Mouse (Mus musculus): ENCODE results near the gene Abi2. TPM values are rescaled to one million over a fixed set of nuclear protein-coding genes. Genes with fewer than 3 reads are reported as not detected.
A peak's percentile ranks its signal among the peaks of the same experiment; 100 is the strongest.

The Abi2 gene
- total and polyA plus RNA-seq, 3 experiments: 15.0 to 75.2 (median 16.0) TPM

DNA sequence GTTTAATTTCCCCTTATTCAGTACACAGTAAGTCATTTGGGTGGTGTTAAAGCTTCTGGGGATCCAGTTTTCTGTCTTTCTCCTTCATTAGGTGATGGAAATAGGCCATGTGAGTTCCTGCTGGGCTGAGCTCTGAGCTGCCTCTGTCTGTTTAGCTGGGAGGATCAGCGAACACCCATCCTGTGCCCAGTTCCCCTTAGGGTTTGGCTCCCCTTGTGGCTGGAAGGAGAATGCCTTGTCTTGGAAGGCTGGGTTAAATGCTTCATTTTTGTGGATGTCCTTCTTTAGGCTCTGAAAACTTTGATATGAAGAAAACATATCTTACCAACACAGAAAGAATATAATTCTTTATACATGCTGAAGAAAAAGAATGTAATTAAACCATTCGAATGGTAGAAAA, 19.5 kb downstream of the Abi2 start:
- Histone ChIP-seq H3K9me3 (replicated peaks; ENCODE audit: insufficient read depth, low read length) (no peaks in the 10 kb centered on the region; the same call in 1 of the 2 replicates), H3K79me2 (ENCODE audit: control insufficient read depth, insufficient read depth, low read length, poor library complexity) (peaks cover 5% of the 10 kb centered on the region), H3K27me3 (ENCODE audit: control insufficient read depth in 1 of 2, insufficient read depth in 2 of 2, low read length in 2 of 2) (no peaks in the 10 kb centered on the region), H3K27ac (ENCODE audit: control insufficient read depth, low read depth, low read length) (no peak overlapping the region), H3K36me3 (ENCODE audit: control insufficient read depth in 1 of 2, insufficient read depth in 2 of 2, low read length in 2 of 2) (peaks cover 0 to 5% of the 10 kb centered on the region in 2 experiments; a peak in 2 of 4 replicates), H3K9ac (ENCODE audit: control insufficient read depth, low read depth, low read length, poor library complexity, severe bottlenecking) (no peak overlapping the region), H3K4me1 (ENCODE audit: control insufficient read depth in 1 of 2, insufficient read depth in 2 of 2, low read length in 2 of 2) (no peaks in the 10 kb centered on the region; a peak in 1 of 4 replicates), H3K4me3 (ENCODE audit: control insufficient read depth in 1 of 2, insufficient read depth in 1 of 2, low read depth in 2 of 2, low read length in 2 of 2) (no peak overlapping the region)
- peak; percentile 16; the same call in 1 of the 2 replicates for TF ChIP-seq SMC3 (IDR thresholded peaks at IDR 0.05; ENCODE audit: low read depth, low read length)
- peak; percentile 35 to 59 (median 49) for TF ChIP-seq CTCF (IDR thresholded peaks at IDR 0.05 in 2 of 3, conservative IDR thresholded peaks at IDR 0.05 in 1 of 3; ENCODE audit: control insufficient read depth in 1 of 3, insufficient read depth in 1 of 3, low read depth in 2 of 3, low read length in 3 of 3, poor library complexity in 1 of 3, severe bottlenecking in 1 of 3)
- TF ChIP-seq RAD21 (IDR thresholded peaks at IDR 0.05; ENCODE audit: low read depth, low read length): peak; percentile 34
- no peak for TF ChIP-seq ZC3H11A (IDR thresholded peaks at IDR 0.05; ENCODE audit: low read depth, low read length)
- peak; percentile 52 for DNase-seq (ENCODE audit: low read depth, low spot score)

DNA sequence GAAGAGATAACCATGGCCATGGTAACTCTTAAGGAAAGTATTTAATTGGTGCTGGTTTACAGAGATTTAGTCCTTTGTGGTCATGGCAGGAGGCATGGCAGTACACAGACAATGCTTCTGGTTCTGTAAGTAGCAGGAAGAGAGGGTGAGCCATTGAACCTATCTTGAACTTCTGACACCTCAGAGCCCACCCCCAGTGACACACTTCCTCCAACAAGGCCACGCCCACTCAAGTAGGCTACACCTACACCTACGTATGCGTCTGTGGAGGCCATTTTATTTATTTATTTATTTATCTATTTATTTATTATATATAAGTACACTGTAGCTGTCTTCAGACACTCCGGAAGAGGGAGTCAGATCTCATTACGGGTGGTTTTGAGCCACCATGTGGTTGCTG, 22.1 kb downstream of the Abi2 start:
- H3K36me3 ChIP-seq (ENCODE audit: control insufficient read depth in 1 of 2, insufficient read depth in 2 of 2, low read length in 2 of 2): peaks cover 0 to 8% of the 10 kb centered on the region in 2 experiments; a peak in 2 of 4 replicates
- no peaks in the 10 kb centered on the region; the same call in 1 of the 2 replicates for H3K9me3 ChIP-seq (replicated peaks; ENCODE audit: insufficient read depth, low read length)
- no peak overlapping the region for H3K9ac ChIP-seq (ENCODE audit: control insufficient read depth, low read depth, low read length, poor library complexity, severe bottlenecking)
- TF ChIP-seq SMC3 (IDR thresholded peaks at IDR 0.05; ENCODE audit: low read depth, low read length) (no peak), ZKSCAN1 (IDR thresholded peaks at IDR 0.05; ENCODE audit: low read depth, low read length) (no peak), POLR2AphosphoS2 (IDR thresholded peaks at IDR 0.05; ENCODE audit: low read length) (no peak), SIN3A (IDR thresholded peaks at IDR 0.05; ENCODE audit: low read length) (no peak), USF2 (IDR thresholded peaks at IDR 0.05; ENCODE audit: borderline replicate concordance in 1 of 2, insufficient read depth in 1 of 2, low read depth in 1 of 2, low read length in 2 of 2) (no peak), CHD1 (IDR thresholded peaks at IDR 0.05; ENCODE audit: low read depth, low read length) (no peak), MAZ (IDR thresholded peaks at IDR 0.05; ENCODE audit: low read depth, low read length) (no peak), ZC3H11A (IDR thresholded peaks at IDR 0.05; ENCODE audit: low read depth, low read length) (no peak), CTCF (IDR thresholded peaks at IDR 0.05 in 2 of 3, conservative IDR thresholded peaks at IDR 0.05 in 1 of 3; ENCODE audit: control insufficient read depth in 1 of 3, insufficient read depth in 1 of 3, low read depth in 2 of 3, low read length in 3 of 3, poor library complexity in 1 of 3, severe bottlenecking in 1 of 3) (no peak), UBTF (IDR thresholded peaks at IDR 0.05; ENCODE audit: borderline replicate concordance, insufficient read depth, low read depth, low read length) (no peak), EP300 (IDR thresholded peaks at IDR 0.05; ENCODE audit: low read depth in 1 of 2, low read length in 2 of 2) (no peak), GATA1 (IDR thresholded peaks at IDR 0.05; ENCODE audit: low read depth, low read length) (no peak), GABPA (IDR thresholded peaks at IDR 0.05; ENCODE audit: low read depth, low read length) (no peak), TCF12 (IDR thresholded peaks at IDR 0.05; ENCODE audit: low read depth, low read length) (no peak), ZMIZ1 (IDR thresholded peaks at IDR 0.05; ENCODE audit: low read depth, low read length) (no peak)
- DNase-seq (ENCODE audit: low read depth, low spot score): no peak
- 0 out of 4 replicates have a peak, but pooled peaks cover 0 to 3% of the 10 kb centered on the region in 2 experiments for H3K4me1 ChIP-seq (ENCODE audit: control insufficient read depth in 1 of 2, insufficient read depth in 2 of 2, low read length in 2 of 2)
- H3K27me3 ChIP-seq (ENCODE audit: control insufficient read depth in 1 of 2, insufficient read depth in 2 of 2, low read length in 2 of 2): no peaks in the 10 kb centered on the region
- no peak overlapping the region for H3K4me3 ChIP-seq (ENCODE audit: control insufficient read depth in 1 of 2, insufficient read depth in 1 of 2, low read depth in 2 of 2, low read length in 2 of 2)
- no peak overlapping the region for H3K27ac ChIP-seq (ENCODE audit: control insufficient read depth, low read depth, low read length)
- peaks cover 4% of the 10 kb centered on the region for H3K79me2 ChIP-seq (ENCODE audit: control insufficient read depth, insufficient read depth, low read length, poor library complexity)

Data from MEL (cell line).